Mouse (Mus musculus): Measurements from ENCODE around the gene Agt. TPM values are rescaled to one million over a fixed set of nuclear protein-coding genes. Genes with fewer than 3 reads are reported as not detected.
A peak's percentile ranks its signal among the peaks of the same experiment; 100 is the strongest.

Agt gene
- polyA plus RNA-seq, 1 experiment from 2014 or later: 0.15 TPM

DNA sequence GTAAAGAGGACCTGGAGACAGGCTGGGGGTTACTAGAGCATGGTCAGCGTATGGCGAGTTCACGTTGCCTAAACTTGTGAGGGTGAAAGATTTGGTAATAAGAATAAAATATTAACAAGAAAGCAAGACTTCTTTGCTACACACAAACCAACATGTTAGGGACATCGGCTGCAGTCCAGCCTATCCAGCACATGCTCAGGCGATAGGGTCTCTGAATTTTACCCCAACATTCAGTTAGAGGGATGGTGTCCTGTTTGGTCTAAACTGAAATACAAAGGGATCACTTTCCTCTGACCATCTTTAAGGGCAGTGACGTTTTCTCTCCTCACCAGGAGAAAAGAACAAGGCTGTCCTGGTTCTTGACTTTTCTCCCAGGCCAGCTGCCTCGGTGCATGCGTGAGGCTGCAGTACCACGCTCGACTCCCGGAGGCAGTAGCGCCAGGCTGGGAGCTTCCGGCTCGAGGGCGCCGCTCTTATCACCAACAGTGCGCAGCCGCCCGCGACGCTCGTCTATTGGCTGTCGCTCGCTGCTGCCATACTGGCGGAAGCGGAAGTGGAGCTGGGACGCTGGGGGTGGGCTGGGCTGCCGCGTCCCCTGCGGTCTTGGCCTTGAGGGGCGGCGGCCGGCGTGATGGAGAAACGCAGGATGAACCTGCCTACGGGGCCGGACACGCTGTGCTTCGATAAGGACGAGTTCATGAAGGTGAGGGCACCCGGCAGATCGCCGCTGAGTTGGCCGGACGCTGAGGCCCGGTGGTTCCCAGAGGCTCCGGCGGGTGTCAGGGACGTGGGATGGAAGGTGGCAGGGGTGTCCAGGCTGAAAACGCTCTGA is 49.0 kb downstream of the Agt start, which contains the start of gene Cog2:
Cog2 (plus strand) TSS at position 519 of the 832 bp plus-strand sequence.
- H3K9me3 ChIP-seq: no peaks in the 10 kb centered on the region
- DNase-seq (ENCODE audit: low spot score): peak; percentile 95
- peak within 1 kb of the TSS; percentile 93 for H3K4me3 ChIP-seq
- H3K27me3 ChIP-seq (replicated peaks; ENCODE audit: low read depth, poor library complexity, severe bottlenecking): no peaks in the 10 kb centered on the region; the same call in 1 of the 2 replicates
- H3K36me3 ChIP-seq (replicated peaks): peaks cover 10% of the 10 kb centered on the region
- H3K4me1 ChIP-seq: peaks cover 15% of the 10 kb centered on the region
- H3K27ac ChIP-seq (replicated peaks): peak within 1 kb of the TSS; percentile 81
- WGBS: 10% methylated on average over 50 of the region's 50 CpGs

DNA sequence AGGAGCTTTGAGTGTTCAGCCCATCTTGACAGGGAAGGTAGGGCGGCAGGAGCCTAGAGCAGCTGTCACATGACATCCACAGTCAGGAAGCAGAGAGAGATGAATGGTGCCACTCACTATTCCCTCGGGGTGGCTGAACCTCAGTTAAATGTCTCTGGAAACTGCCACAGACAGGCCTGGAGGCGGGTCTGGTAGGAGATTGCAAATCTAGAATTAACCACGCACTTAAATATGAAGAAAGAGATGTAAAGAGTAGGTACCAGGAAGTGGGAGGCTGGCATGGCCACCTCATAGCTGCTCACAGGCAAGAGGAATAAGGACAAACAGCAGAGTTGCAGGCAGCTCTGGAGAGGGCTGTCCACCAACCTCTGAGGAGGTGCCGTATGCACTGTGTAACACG is 52.4 kb downstream of the Agt start:
- Histone ChIP-seq H3K9me3 (no peaks in the 10 kb centered on the region), H3K36me3 (replicated peaks) (no peaks in the 10 kb centered on the region), H3K27ac (replicated peaks) (no peak overlapping the region), H3K4me3 (no peak overlapping the region), H3K4me1 (peaks cover 13% of the 10 kb centered on the region), H3K27me3 (replicated peaks; ENCODE audit: low read depth, poor library complexity, severe bottlenecking) (no peaks in the 10 kb centered on the region; the same call in 1 of the 2 replicates)
- WGBS: 75% methylated on average over 6 of the region's 6 CpGs
- no peak for DNase-seq (ENCODE audit: low spot score)

GRCm38 (mm10) chr8:124516525-124516924 is 53.0 kb downstream of the Agt start:
- H3K4me3 ChIP-seq: no peak overlapping the region
- H3K27ac ChIP-seq (replicated peaks): no peak overlapping the region
- no peaks in the 10 kb centered on the region; the same call in 1 of the 2 replicates for H3K27me3 ChIP-seq (replicated peaks; ENCODE audit: low read depth, poor library complexity, severe bottlenecking)
- no peaks in the 10 kb centered on the region for H3K9me3 ChIP-seq
- H3K36me3 ChIP-seq (replicated peaks): no peaks in the 10 kb centered on the region
- WGBS: 75% methylated on average over 6 of the region's 6 CpGs
- DNase-seq (ENCODE audit: low spot score): no peak
- peaks cover 7% of the 10 kb centered on the region for H3K4me1 ChIP-seq

DNA sequence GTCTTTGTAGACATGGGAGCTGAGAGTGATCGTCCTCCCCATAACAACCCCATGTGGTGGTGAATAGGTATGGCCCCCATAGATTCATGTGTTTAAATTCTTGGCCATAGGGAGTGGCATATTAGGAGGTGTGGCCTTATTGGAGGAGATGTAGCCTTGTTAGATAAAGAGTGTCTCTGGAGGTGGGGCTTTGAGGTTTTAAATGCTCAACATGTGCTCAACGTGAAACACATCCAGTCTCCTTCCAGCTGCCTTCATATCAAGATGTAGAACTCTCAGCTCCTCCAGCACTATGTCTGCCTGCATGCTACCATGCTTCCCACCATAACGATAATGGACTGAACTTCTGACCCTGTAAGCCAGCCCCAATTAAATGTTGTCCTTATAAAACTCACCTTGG is 53.5 kb downstream of the Agt start:
- H3K4me1 ChIP-seq: peaks cover 3% of the 10 kb centered on the region; the same call in 1 of the 2 replicates
- H3K9me3 ChIP-seq: no peaks in the 10 kb centered on the region
- no peaks in the 10 kb centered on the region; the same call in 1 of the 2 replicates for H3K27me3 ChIP-seq (replicated peaks; ENCODE audit: low read depth, poor library complexity, severe bottlenecking)
- H3K36me3 ChIP-seq (replicated peaks): no peaks in the 10 kb centered on the region
- 72% methylated on average over 3 of the region's 3 CpGs for WGBS
- DNase-seq (ENCODE audit: low spot score): no peak
- H3K27ac ChIP-seq (replicated peaks): no peak overlapping the region
- H3K4me3 ChIP-seq: no peak overlapping the region

- no peaks in the 10 kb centered on the region for H3K9me3 ChIP-seq
- H3K4me1 ChIP-seq: no peaks in the 10 kb centered on the region
- no peaks in the 10 kb centered on the region for H3K36me3 ChIP-seq (replicated peaks)
- no peak for DNase-seq (ENCODE audit: low spot score)
- H3K27ac ChIP-seq (replicated peaks): no peak overlapping the region
- H3K4me3 ChIP-seq: no peak overlapping the region
- 73% methylated on average over 3 of the region's 3 CpGs for WGBS
- H3K27me3 ChIP-seq (replicated peaks; ENCODE audit: low read depth, poor library complexity, severe bottlenecking): no peaks in the 10 kb centered on the region
Measured at GRCm38 (mm10) chr8:124509156-124509555, 60.4 kb downstream of the Agt start.

DNA sequence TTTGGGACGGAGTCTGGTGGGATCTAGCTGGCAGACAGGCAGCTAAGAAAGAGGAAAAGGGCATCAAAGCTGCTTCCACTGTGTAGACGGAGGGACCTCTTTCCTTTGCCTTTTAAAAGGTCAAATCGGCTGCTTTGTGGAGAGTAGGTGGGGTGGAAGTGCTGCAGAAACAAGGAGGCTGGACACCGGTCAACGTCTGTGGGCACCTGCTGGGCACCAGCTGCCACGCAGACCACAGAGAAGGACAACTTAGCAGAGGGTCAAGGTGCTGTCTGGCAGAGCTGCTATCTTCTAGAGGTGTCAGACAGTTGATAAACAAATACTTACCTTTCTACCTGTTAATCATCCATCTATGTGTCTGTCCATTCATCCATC is 61.2 kb downstream of the Agt start:
- no peak overlapping the region for H3K27ac ChIP-seq (replicated peaks)
- no peaks in the 10 kb centered on the region for H3K4me1 ChIP-seq
- H3K4me3 ChIP-seq: no peak overlapping the region
- no peak for DNase-seq (ENCODE audit: low spot score)
- WGBS: 78% methylated on average over 6 of the region's 6 CpGs
- H3K9me3 ChIP-seq: no peaks in the 10 kb centered on the region; the same call in 1 of the 2 replicates
- H3K27me3 ChIP-seq (replicated peaks; ENCODE audit: low read depth, poor library complexity, severe bottlenecking): no peaks in the 10 kb centered on the region
- H3K36me3 ChIP-seq (replicated peaks): no peaks in the 10 kb centered on the region

DNA sequence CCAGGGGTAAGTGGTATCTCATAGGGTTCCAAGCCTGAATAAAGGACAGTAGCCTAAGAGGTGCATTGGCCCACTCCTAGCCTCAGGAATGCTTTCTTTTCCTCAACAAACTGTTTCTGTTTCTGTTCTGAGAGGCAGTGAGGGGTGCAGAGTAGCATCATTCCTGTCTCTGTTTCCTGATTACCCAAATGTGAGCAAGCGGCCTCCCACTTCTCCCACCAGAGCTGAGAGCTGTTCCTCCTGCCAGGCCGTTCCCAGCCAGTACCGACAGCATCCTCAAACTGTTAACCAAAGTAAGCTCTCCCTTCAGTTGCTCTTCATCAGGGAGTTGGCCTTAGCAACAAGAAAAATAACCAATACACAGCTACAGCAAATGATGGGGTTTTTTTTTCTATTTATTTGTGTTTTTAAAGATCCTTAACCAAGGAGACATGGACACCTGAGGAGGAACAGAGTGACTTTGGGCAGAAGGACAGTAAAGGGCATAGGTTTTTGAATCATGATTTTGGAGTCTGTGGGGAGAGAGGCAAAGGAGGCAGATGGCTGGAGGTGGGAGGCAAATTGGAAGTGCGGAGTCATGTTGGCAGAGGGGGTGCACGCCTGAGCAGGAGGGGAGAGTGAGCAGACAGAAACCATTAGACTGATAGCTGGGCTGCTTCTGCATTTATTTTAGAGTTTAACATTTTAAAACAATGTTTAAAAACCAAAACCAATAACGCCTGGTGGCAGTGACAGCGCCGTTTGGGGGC is 61.8 kb downstream of the Agt start:
- H3K27me3 ChIP-seq (replicated peaks; ENCODE audit: low read depth, poor library complexity, severe bottlenecking): no peaks in the 10 kb centered on the region
- no peaks in the 10 kb centered on the region; the same call in 1 of the 2 replicates for H3K9me3 ChIP-seq
- H3K4me3 ChIP-seq: no peak overlapping the region
- WGBS: 81% methylated on average over 8 of the region's 8 CpGs
- no peaks in the 10 kb centered on the region for H3K36me3 ChIP-seq (replicated peaks)
- H3K27ac ChIP-seq (replicated peaks): no peak overlapping the region
- H3K4me1 ChIP-seq: no peaks in the 10 kb centered on the region
- no peak for DNase-seq (ENCODE audit: low spot score)

Other genes with a start within 250 kb of the Agt start
- gene Pgbd5, start 130.0 kb downstream of the Agt start, polyA plus RNA-seq (2016; fragmentation: Nextera tagmentation; extraction: Ambion mirVana): 1.1 and 1.3 TPM in 2 replicates
- gene Cog2, start 48.9 kb downstream of the Agt start, polyA plus RNA-seq (2016; fragmentation: Nextera tagmentation; extraction: Ambion mirVana): 41.8 and 41.9 TPM in 2 replicates
- not detected in 2 replicates for gene Capn9, start 6.4 kb upstream of the Agt start, polyA plus RNA-seq (2016; fragmentation: Nextera tagmentation; extraction: Ambion mirVana)
- 24.2 and 24.4 TPM in 2 replicates for gene 2310022B05Rik, start 93.7 kb upstream of the Agt start, polyA plus RNA-seq (2016; fragmentation: Nextera tagmentation; extraction: Ambion mirVana)
- gene Ttc13, start 152.3 kb upstream of the Agt start, polyA plus RNA-seq (2016; fragmentation: Nextera tagmentation; extraction: Ambion mirVana): 47.0 and 48.7 TPM in 2 replicates
- 31.5 and 33.5 TPM in 2 replicates for gene Arv1, start 152.4 kb upstream of the Agt start, polyA plus RNA-seq (2016; fragmentation: Nextera tagmentation; extraction: Ambion mirVana)
- 6.5 and 7.6 TPM in 2 replicates for gene Fam89a, start 182.1 kb upstream of the Agt start, polyA plus RNA-seq (2016; fragmentation: Nextera tagmentation; extraction: Ambion mirVana)
- 0.36 and 0.51 TPM in 2 replicates for gene Trim67, start 223.4 kb upstream of the Agt start, polyA plus RNA-seq (2016; fragmentation: Nextera tagmentation; extraction: Ambion mirVana)